Mouse (Mus musculus) kidney, embryonic 15.5 days (tissue): ENCODE measurements around the gene Cbr3. TPM values are rescaled to one million over a fixed set of nuclear protein-coding genes. Genes with fewer than 3 reads are reported as not detected.
"Not testable (repeated sequence)": the region's sequence is repeated elsewhere in the genome, so short reads cannot be mapped to it uniquely, and the experiment has no call there.

Experiments used
- ATAC-seq: fragments of 200-750 bp; cut with Nextera tagmentation; replicated peaks from 2 replicates; pipeline ENCODE4 v1.8.0; 2017; ENCODE audit warnings: moderate TSS enrichment; ENCODE audit not compliant: low FRiP score
- H3K27ac ChIP-seq: fragments of 300-500 bp; sonication (generic); 2 replicates; pipeline ENCODE4 v1.5.1; 2015; ENCODE audit warnings: mild to moderate bottlenecking, inconsistent platforms
- H3K27me3 ChIP-seq: fragments of 300-500 bp; sonication (generic); 2 replicates; pipeline ENCODE4 v1.6.1; 2015; ENCODE audit warnings: inconsistent platforms
- H3K36me3 ChIP-seq: fragments of 300-500 bp; sonication (generic); 2 replicates; pipeline ENCODE4 v1.6.1; 2015; ENCODE audit warnings: inconsistent platforms
- H3K4me1 ChIP-seq: fragments of 300-500 bp; sonication (generic); 2 replicates; pipeline ENCODE4 v1.6.1; 2015; ENCODE audit warnings: inconsistent platforms
- H3K4me2 ChIP-seq: fragments of 300-500 bp; sonication (generic); 2 replicates; pipeline ENCODE4 v1.6.1; 2015; ENCODE audit warnings: moderate library complexity, mild to moderate bottlenecking, inconsistent platforms
- H3K4me3 ChIP-seq: fragments of 300-500 bp; sonication (generic); replicated peaks from 2 replicates; pipeline ENCODE4 v1.5.1; 2015; ENCODE audit warnings: mild to moderate bottlenecking, inconsistent platforms
- H3K9ac ChIP-seq: fragments of 300-500 bp; sonication (generic); 2 replicates; pipeline ENCODE4 v1.6.1; 2015; ENCODE audit warnings: mild to moderate bottlenecking, inconsistent platforms
- H3K9me3 ChIP-seq: fragments of 300-500 bp; sonication (generic); replicated peaks from 2 replicates; pipeline ENCODE4 v1.6.1; 2016; ENCODE audit warnings: inconsistent platforms
- WGBS: fragments of 180-500 bp; shearing (Covaris S2); methylation state at CpG from one replicate; pipeline ENCODE4 v1.1.7; 2015; ENCODE audit warnings: mixed read lengths; 5-methylcytosine and 5-hydroxymethylcytosine counted together
- polyA plus RNA-seq: library from polyadenylated mRNA; unstranded; fragments of >200 nt; fragmentation: Nextera tagmentation; extraction: Ambion mirVana; gene quantifications from 2 replicates; pipeline ENCODE4 v1.2.1, GENCODE M21; 2015

Gene Cbr3
- polyA plus RNA-seq = 4.8 and 6.9 TPM in 2 replicates

GRCm38 (mm10) chr16:93682689-93683507 lies at the start of gene Cbr3:
Gene Cbr3 (plus strand): TSS chr16:93683215.
- Histone ChIP-seq H3K9ac (peak within 1 kb of the TSS; percentile 36), H3K27ac (no peak within 1 kb of the TSS), H3K9me3 (no peaks in the 10 kb centered on the region), H3K4me3 (peak within 1 kb of the TSS; percentile 48), H3K27me3 (peaks cover 53% of the 10 kb centered on the region), H3K4me2 (peak within 1 kb of the TSS; percentile 86), H3K36me3 (no peaks in the 10 kb centered on the region), H3K4me1 (peaks cover 26% of the 10 kb centered on the region)
- peak; percentile 89 for ATAC-seq
- under 1% methylated on average over 63 of the region's 63 CpGs for WGBS

GRCm38 (mm10) chr16:93644006-93644405 lies 39.0 kb upstream of the Cbr3 start:
- no peak overlapping the region for H3K4me3 ChIP-seq
- H3K27me3 ChIP-seq = no peaks in the 10 kb centered on the region
- WGBS = 46% methylated on average over 4 of the region's 4 CpGs
- no peak overlapping the region for H3K27ac ChIP-seq
- H3K4me1 ChIP-seq = no peaks in the 10 kb centered on the region
- ATAC-seq = no peak
- H3K9ac ChIP-seq = no peak overlapping the region
- H3K36me3 ChIP-seq = no peaks in the 10 kb centered on the region
- no peaks in the 10 kb centered on the region for H3K9me3 ChIP-seq
- no peak overlapping the region for H3K4me2 ChIP-seq

- no peak overlapping the region for H3K4me3 ChIP-seq
- H3K36me3 ChIP-seq = no peaks in the 10 kb centered on the region
- no peaks in the 10 kb centered on the region for H3K4me1 ChIP-seq
- H3K4me2 ChIP-seq = no peak overlapping the region
- no peak overlapping the region for H3K27ac ChIP-seq
- 84% methylated on average over 5 of the region's 5 CpGs for WGBS
- no peak for ATAC-seq
- H3K9ac ChIP-seq = no peak overlapping the region
- no peaks in the 10 kb centered on the region for H3K27me3 ChIP-seq
- no peaks in the 10 kb centered on the region for H3K9me3 ChIP-seq
Observed at GRCm38 (mm10) chr16:93648441-93649183, 34.4 kb upstream of the Cbr3 start.

DNA sequence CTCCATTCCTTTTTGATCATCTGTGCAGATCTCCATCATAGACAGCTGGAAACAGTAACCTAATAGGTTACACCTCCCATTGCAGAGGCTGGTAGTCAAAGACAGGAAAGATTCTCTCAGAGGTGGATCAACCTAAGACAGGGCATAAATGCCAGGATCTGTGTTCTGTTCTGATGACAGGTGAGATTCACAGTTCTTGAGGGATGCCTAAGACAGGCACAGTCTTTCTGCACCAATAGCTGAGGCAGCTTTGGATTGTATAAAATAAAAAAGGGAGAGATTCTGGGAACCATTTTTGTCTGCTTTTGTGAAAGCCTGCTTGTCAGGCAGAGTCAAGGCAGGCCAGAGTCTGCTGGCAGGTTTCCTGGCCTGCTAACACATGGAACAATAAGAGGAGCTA lies 15.0 kb upstream of the Cbr3 start:
- Histone ChIP-seq H3K9ac (no peak overlapping the region), H3K4me2 (no peak overlapping the region), H3K27ac (no peak overlapping the region), H3K27me3 (no peaks in the 10 kb centered on the region), H3K36me3 (no peaks in the 10 kb centered on the region), H3K4me1 (no peaks in the 10 kb centered on the region), H3K9me3 (peaks cover 23% of the 10 kb centered on the region), H3K4me3 (no peak overlapping the region)
- no peak for ATAC-seq

- Histone ChIP-seq H3K9me3 (peaks cover 15% of the 10 kb centered on the region), H3K4me3 (no peak overlapping the region), H3K4me2 (no peak overlapping the region), H3K27ac (no peak overlapping the region), H3K9ac (no peak overlapping the region), H3K4me1 (no peaks in the 10 kb centered on the region), H3K27me3 (no peaks in the 10 kb centered on the region), H3K36me3 (no peaks in the 10 kb centered on the region)
- no peak for ATAC-seq
Observed at GRCm38 (mm10) chr16:93669521-93669920, 13.5 kb upstream of the Cbr3 start.

- not testable (repeated sequence) for H3K27ac ChIP-seq, H3K4me1 ChIP-seq, H3K27me3 ChIP-seq, H3K36me3 ChIP-seq, H3K4me3 ChIP-seq, H3K9ac ChIP-seq, H3K4me2 ChIP-seq, ATAC-seq
- peaks cover 15% of the 10 kb centered on the region for H3K9me3 ChIP-seq
- WGBS = 26% methylated on average over 4 of the region's 4 CpGs
Observed at GRCm38 (mm10) chr16:93670466-93670865, 12.5 kb upstream of the Cbr3 start.

DNA sequence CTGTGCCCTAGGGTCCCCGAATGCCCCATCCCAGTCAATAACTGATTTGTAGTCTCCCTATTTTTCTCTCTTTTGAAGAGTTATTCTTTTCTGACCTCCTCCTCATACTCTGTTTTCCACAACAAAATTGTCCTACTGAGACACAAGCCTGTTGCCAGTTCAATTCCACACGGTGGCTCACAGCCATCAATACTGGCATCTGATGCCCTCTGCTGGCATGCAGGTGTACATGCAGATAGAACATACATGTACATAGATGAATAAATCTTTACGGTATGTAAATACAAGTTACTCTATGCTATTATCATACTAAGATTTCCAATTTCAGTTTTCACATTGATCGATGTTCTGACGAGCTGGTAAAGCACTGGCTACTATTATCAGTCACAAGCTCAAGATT lies 12.0 kb upstream of the Cbr3 start:
- H3K36me3 ChIP-seq = no peaks in the 10 kb centered on the region
- no peak overlapping the region for H3K27ac ChIP-seq
- H3K4me1 ChIP-seq = no peaks in the 10 kb centered on the region
- H3K4me2 ChIP-seq = no peak overlapping the region
- no peak overlapping the region for H3K9ac ChIP-seq
- H3K27me3 ChIP-seq = no peaks in the 10 kb centered on the region
- WGBS = 89% methylated on average over 5 of the region's 5 CpGs
- peaks cover 15% of the 10 kb centered on the region for H3K9me3 ChIP-seq
- ATAC-seq = no peak
- H3K4me3 ChIP-seq = no peak overlapping the region

GRCm38 (mm10) chr16:93676376-93676775 lies 6.6 kb upstream of the Cbr3 start:
- Histone ChIP-seq H3K27me3 (peaks cover 10% of the 10 kb centered on the region), H3K36me3 (no peaks in the 10 kb centered on the region), H3K4me3 (no peak overlapping the region), H3K9ac (no peak overlapping the region), H3K4me1 (no peaks in the 10 kb centered on the region), H3K9me3 (no peaks in the 10 kb centered on the region), H3K4me2 (no peak overlapping the region), H3K27ac (no peak overlapping the region)
- ATAC-seq = no peak
- 78% methylated on average over 5 of the region's 5 CpGs for WGBS

DNA sequence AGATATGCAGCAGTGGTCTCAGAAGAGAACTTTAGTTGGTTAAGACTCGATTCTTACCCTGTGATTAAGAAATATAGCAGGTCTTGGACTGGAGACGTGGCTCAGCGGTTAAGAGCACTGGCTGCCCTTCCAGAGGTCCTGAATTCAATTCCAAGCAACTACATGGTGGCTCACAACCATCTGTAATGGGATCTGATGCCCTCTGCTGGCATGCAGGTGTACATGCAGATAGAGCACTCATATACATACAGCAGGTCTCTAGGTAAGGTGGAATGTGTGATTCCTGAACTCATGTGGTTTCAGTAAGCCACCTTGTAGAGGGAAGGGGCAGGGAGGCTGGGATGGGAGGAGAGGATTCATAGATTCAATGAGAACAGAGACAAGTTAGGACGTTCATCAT lies 4.8 kb upstream of the Cbr3 start:
- Histone ChIP-seq H3K4me3 (no peak overlapping the region), H3K4me2 (no peak overlapping the region)
- WGBS = 85% methylated on average over 4 of the region's 4 CpGs

GRCm38 (mm10) chr16:93679165-93679564 lies 3.9 kb upstream of the Cbr3 start:
- H3K27ac ChIP-seq = no peak overlapping the region
- no peak overlapping the region for H3K9ac ChIP-seq
- H3K9me3 ChIP-seq = no peaks in the 10 kb centered on the region
- no peaks in the 10 kb centered on the region for H3K36me3 ChIP-seq
- peaks cover 38% of the 10 kb centered on the region for H3K27me3 ChIP-seq
- H3K4me2 ChIP-seq = no peak overlapping the region
- WGBS = 67% methylated on average over 9 of the region's 9 CpGs
- H3K4me1 ChIP-seq = peaks cover 21% of the 10 kb centered on the region
- no peak overlapping the region for H3K4me3 ChIP-seq
- no peak for ATAC-seq

More for the DNA sequence above, 4.8 kb upstream of the Cbr3 start:
- H3K27ac ChIP-seq = no peak overlapping the region
- no peak overlapping the region for H3K9ac ChIP-seq
- no peaks in the 10 kb centered on the region for H3K36me3 ChIP-seq
- no peaks in the 10 kb centered on the region for H3K9me3 ChIP-seq
- no peak for ATAC-seq
- H3K27me3 ChIP-seq = peaks cover 29% of the 10 kb centered on the region
- H3K4me1 ChIP-seq = peaks cover 13% of the 10 kb centered on the region

- ATAC-seq = 0 out of 2 replicates have a peak, but pooled peaks have one; percentile 13
- Histone ChIP-seq H3K9me3 (no peaks in the 10 kb centered on the region), H3K4me1 (peaks cover 26% of the 10 kb centered on the region), H3K36me3 (no peaks in the 10 kb centered on the region), H3K9ac (no peak overlapping the region), H3K27ac (no peak overlapping the region), H3K27me3 (peaks cover 53% of the 10 kb centered on the region), H3K4me2 (peak overlapping the region; percentile 86), H3K4me3 (peak overlapping the region; percentile 48)
- 19% methylated on average over 13 of the region's 13 CpGs for WGBS
Observed at GRCm38 (mm10) chr16:93682156-93682688, 793 bp upstream of the Cbr3 start.
